9 mouse cellular contexts compared by ENCODE assay signal in genomic region chr2:125303764-125304384, GRCm38 (mm10). TPM values are rescaled to one million over a fixed set of nuclear protein-coding genes. Genes with fewer than 3 reads are reported as not detected.
A peak's percentile ranks its signal among the peaks of the same experiment; 100 is the strongest.
DNase-seq lines count a peak whose midpoint lies in the region; ATAC-seq and TF ChIP-seq lines count a peak whose summit lies in the region.
"Had no signal": no experiment of that assay in that cellular context is flagged by ENCODE, and none has a peak within 500 bp of the region (broad histone marks: within the 10 kb centered on the region; RNA-seq: fewer than 3 reads in every experiment).

No protein-coding gene starts in this region.

- H3K27ac ChIP-seq in heart, adult 2 months: no peak overlapping the region
- H3K27ac ChIP-seq in midbrain, embryonic 11.5 days (ENCODE audit: low read depth, low read length): no peak overlapping the region
- H3K27ac ChIP-seq in midbrain, embryonic 10.5 days (replicated peaks): no peak overlapping the region
- H3K27ac ChIP-seq: neural tube, embryonic 13.5 days had no signal

- H3K4me2 ChIP-seq in midbrain, embryonic 11.5 days: no peak overlapping the region
- H3K4me2 ChIP-seq: neural tube, embryonic 13.5 days had no signal

- WGBS in heart, adult 2 months: 61% methylated on average over 5 of the region's 5 CpGs
- WGBS in midbrain, embryonic 11.5 days: 75% methylated on average over 5 of the region's 5 CpGs
- 70% methylated on average over 5 of the region's 5 CpGs for WGBS in midbrain, embryonic 10.5 days

- no peaks in the 10 kb centered on the region for H3K9me3 ChIP-seq in midbrain, embryonic 11.5 days (ENCODE audit: control insufficient read depth, low read length)
- no peaks in the 10 kb centered on the region for H3K9me3 ChIP-seq in midbrain, embryonic 10.5 days (replicated peaks)
- H3K9me3 ChIP-seq: neural tube, embryonic 13.5 days had no signal

- DNase-seq in heart, adult 2 months: no peak
- no peak for DNase-seq in heart, postnatal 10 days
- peak; percentile 84 for DNase-seq in midbrain, embryonic 11.5 days (ENCODE audit: low spot score, missing footprints)
- DNase-seq in midbrain, embryonic 10.5 days (ENCODE audit: low spot score): no peak
- DNase-seq in NIH3T3 (ENCODE audit: low read depth): peak; percentile 17
- no peak for DNase-seq in kidney, adult 8-10 months
- DNase-seq in spleen, postnatal 14 days (ENCODE audit: low spot score in 2 of 2): no peak

- no peak for TF ChIP-seq POLR2A in heart, adult 2 months (IDR thresholded peaks at IDR 0.05; ENCODE audit: insufficient read depth, low read depth, low read length)

- peak; percentile 54 for TF ChIP-seq CTCF in heart, adult 2 months (IDR thresholded peaks at IDR 0.05)

- H3K9ac ChIP-seq in heart, adult 2 months (ENCODE audit: low read depth, low read length): no peak overlapping the region
- H3K9ac ChIP-seq in midbrain, embryonic 11.5 days (ENCODE audit: low read length): no peak overlapping the region
- H3K9ac ChIP-seq: neural tube, embryonic 13.5 days had no signal

- intact Hi-C loops in heart, adult 2 months (cut with DNase I): no loop called here
- intact Hi-C loops in heart, postnatal 10 days (cut with DNase I): loop anchor here (5.0 kb wide), 1 partner anchor 37 kb away; no protein-coding TSS in a partner anchor

- peaks cover 3% of the 10 kb centered on the region for H3K4me1 ChIP-seq in heart, adult 2 months (ENCODE audit: control insufficient read depth, insufficient read depth, low read length)
- H3K4me1 ChIP-seq in midbrain, embryonic 11.5 days (ENCODE audit: control insufficient read depth, insufficient read depth, low read length): no peaks in the 10 kb centered on the region
- H3K4me1 ChIP-seq in midbrain, embryonic 10.5 days: no peaks in the 10 kb centered on the region
- H3K4me1 ChIP-seq: neural tube, embryonic 13.5 days had no signal

- H3K4me3 ChIP-seq in heart, adult 2 months: no peak overlapping the region
- no peak overlapping the region for H3K4me3 ChIP-seq in midbrain, embryonic 11.5 days (ENCODE audit: low read depth, low read length)
- no peak overlapping the region for H3K4me3 ChIP-seq in midbrain, embryonic 10.5 days
- H3K4me3 ChIP-seq: neural tube, embryonic 13.5 days had no signal

- H3K79me2 ChIP-seq in heart, adult 2 months (replicated peaks; ENCODE audit: control insufficient read depth, insufficient read depth, low read length): no peaks in the 10 kb centered on the region

- H3K36me3 ChIP-seq in heart, adult 2 months (ENCODE audit: control insufficient read depth, insufficient read depth, low read length): no peaks in the 10 kb centered on the region; the same call in 1 of the 2 replicates
- peaks cover 2% of the 10 kb centered on the region; the same call in 1 of the 2 replicates for H3K36me3 ChIP-seq in midbrain, embryonic 11.5 days (ENCODE audit: control insufficient read depth, insufficient read depth, low read length)
- peaks cover 50% of the 10 kb centered on the region for H3K36me3 ChIP-seq in midbrain, embryonic 10.5 days

- TF ChIP-seq EP300 in heart, adult 2 months (IDR thresholded peaks at IDR 0.05; ENCODE audit: insufficient read depth, low read depth, low read length): no peak

- no peak for ATAC-seq in midbrain, embryonic 11.5 days (ENCODE audit: low FRiP score)
- ATAC-seq in monocyte, adult 5-6 weeks (replicated peaks; ENCODE audit: insufficient number of reproducible peaks, low FRiP score, low TSS enrichment, poor library complexity, severe bottlenecking): peak; percentile 46; the same call in 1 of the 2 replicates

- no peaks in the 10 kb centered on the region for H3K27me3 ChIP-seq in heart, adult 2 months (ENCODE audit: control insufficient read depth, insufficient read depth, low read length)
- H3K27me3 ChIP-seq in midbrain, embryonic 11.5 days (ENCODE audit: control insufficient read depth, insufficient read depth, low read length): no peaks in the 10 kb centered on the region
- H3K27me3 ChIP-seq in midbrain, embryonic 10.5 days (ENCODE audit: low read depth, poor library complexity, severe bottlenecking): no peaks in the 10 kb centered on the region
- H3K27me3 ChIP-seq: neural tube, embryonic 13.5 days had no signal

RNA-seq across cellular contexts. Expression of gene Dut, which starts 56.9 kb away (rescaled TPM):
- total RNA-seq in heart, adult 2 months (2021): 10 to 100 TPM; 27.4 to 27.5 TPM
- polyA plus RNA-seq in heart, adult 2 months (2012; rRNA removed): 17.3 and 25.0 TPM in 2 replicates
- total RNA-seq in heart, postnatal 10 days (2021): 10 to 100 TPM; 38.1 to 42.9 TPM
- 215 and 220 TPM in 2 replicates for polyA plus RNA-seq in midbrain, embryonic 11.5 days (2014; fragmentation: Nextera tagmentation; extraction: Ambion mirVana)
- polyA plus RNA-seq in midbrain, embryonic 10.5 days (2016; fragmentation: Nextera tagmentation; extraction: Ambion mirVana): 223 and 273 TPM in 2 replicates
- 9.1 to 14.2 TPM (median 11.6 TPM) in 3 replicates for total RNA-seq in monocyte, adult 5-6 weeks (2017)

Comparison
In these comparisons a context has a peak if more than half of its experiments do, and no peak if none do; other contexts are left out.
1. DNase-seq: peak in midbrain, embryonic 11.5 days (single experiment) and NIH3T3 (single experiment); none in heart, adult 2 months (0 of 2), heart, postnatal 10 days (0 of 2), midbrain, embryonic 10.5 days (single experiment), kidney, adult 8-10 months (0 of 2) and spleen, postnatal 14 days (0 of 2).